Mouse (Mus musculus) Patski (cell line): Measurements from ENCODE around the gene OR5BS1P. TPM values are rescaled to one million over a fixed set of nuclear protein-coding genes. Genes with fewer than 3 reads are reported as not detected.
"Not testable (repeated sequence)": the region's sequence is repeated elsewhere in the genome, so short reads cannot be mapped to it uniquely, and the experiment has no call there.

Experiments
- ATAC-seq: fragments of 100-300 bp; one replicate; pipeline ENCODE4 v1.8.0; 2021
- CTCF ChIA-PET: fragments of 350-600 bp; sonication (Branson Sonifier 250); formaldehyde crosslinking; loops from one replicate; lab custom pipeline; 2022; ENCODE audit warnings: inconsistent platforms; lab: Charles Lee
- POLR2A ChIA-PET: fragments of 350-600 bp; sonication (Branson Sonifier 250); formaldehyde crosslinking; loops from one replicate; lab custom pipeline; 2022; ENCODE audit warnings: antibody characterized with exemption, inconsistent platforms; lab: Charles Lee
- DNase-seq: peaks from one replicate; pipeline ENCODE4 v3.0.0-alpha.2; 2011; ENCODE audit warnings: low read depth, low spot score
- H3K27me3 ChIP-seq: fragments of 371-371 bp; one replicate; pipeline ENCODE4 v1.5.1; 2021
- CTCF ChIP-seq: fragments of 100-300 bp; IDR thresholded peaks from one replicate; pipeline ENCODE4 v1.5.1; 2021
- in situ Hi-C: fragments of 300-500 bp; cut with MboI; formaldehyde crosslinking; loops from 3 replicates; pipeline ENCODE4 v1.11.1; 2018; ENCODE audit warnings: low pct_unique_long_range_greater_than_20kb, mixed read lengths
- polyA plus RNA-seq: library from polyadenylated mRNA; unstranded; gene quantifications from one replicate; pipeline ENCODE4 v1.2.3, GENCODE M21; 2021

Gene OR5BS1P
- polyA plus RNA-seq, 1 experiment from 2014 or later, result not detected

GRCm38 (mm10) chr15:98506253-98506957 lies 36.7 kb downstream of the OR5BS1P start:
- H3K27me3 ChIP-seq, result no peaks in the 10 kb centered on the region
- in situ Hi-C loops, result no loop called here
- ChIA-PET CTCF (no interaction called here), POLR2A (interaction anchor here (1.2 kb wide), 1 partner anchor 52 kb away, joined by 3 read pairs; no protein-coding TSS in a partner anchor)
- no peak for DNase-seq
- TF ChIP-seq CTCF, result peak; percentile 34
- ATAC-seq, result no peak

- ATAC-seq, result no peak
- ChIA-PET POLR2A (no interaction called here), CTCF (no interaction called here)
- in situ Hi-C loops, result no loop called here
- no peak for DNase-seq
- no peak for TF ChIP-seq CTCF
- no peaks in the 10 kb centered on the region for H3K27me3 ChIP-seq
Measured at GRCm38 (mm10) chr15:98507321-98507720, 37.6 kb downstream of the OR5BS1P start.

GRCm38 (mm10) chr15:98509387-98509786 lies 39.7 kb downstream of the OR5BS1P start:
- DNase-seq (no peak), ATAC-seq (no peak)
- no peaks in the 10 kb centered on the region for H3K27me3 ChIP-seq
- ChIA-PET CTCF (no interaction called here), POLR2A (no interaction called here)
- TF ChIP-seq CTCF, result peak; percentile 21
- in situ Hi-C loops, result no loop called here

GRCm38 (mm10) chr15:98510438-98511385 lies 41.0 kb downstream of the OR5BS1P start:
- H3K27me3 ChIP-seq, result no peaks in the 10 kb centered on the region
- TF ChIP-seq CTCF, result peak; percentile 85
- ChIA-PET CTCF (no interaction called here), POLR2A (no interaction called here)
- ATAC-seq (no peak), DNase-seq (no peak)
- in situ Hi-C loops, result loop anchor here (5.0 kb wide), 1 partner anchor 107 kb away; no protein-coding TSS in a partner anchor

GRCm38 (mm10) chr15:98511386-98511928 lies 41.8 kb downstream of the OR5BS1P start:
- H3K27me3 ChIP-seq, result no peaks in the 10 kb centered on the region
- no peak for TF ChIP-seq CTCF
- CTCF ChIA-PET, result no interaction called here
- in situ Hi-C loops, result loop anchor here (5.0 kb wide), 1 partner anchor 106 kb away; no protein-coding TSS in a partner anchor
- POLR2A ChIA-PET, result no interaction called here
- DNase-seq (no peak), ATAC-seq (no peak)

- no peak for ATAC-seq
- CTCF ChIA-PET, result no interaction called here
- TF ChIP-seq CTCF, result no peak
- no peak for DNase-seq
- POLR2A ChIA-PET, result no interaction called here
- in situ Hi-C loops, result loop anchor here (5.0 kb wide), 1 partner anchor 105 kb away; no protein-coding TSS in a partner anchor
- no peaks in the 10 kb centered on the region for H3K27me3 ChIP-seq
Measured at GRCm38 (mm10) chr15:98512232-98512631, 42.5 kb downstream of the OR5BS1P start.

- ChIA-PET POLR2A (interaction anchor here (0.5 to 1.5 kb wide), 3 partner anchors 10 to 109 kb away, joined by 3 read pairs; no protein-coding TSS in a partner anchor), CTCF (no interaction called here)
- in situ Hi-C loops, result loop anchor here (5.0 kb wide), 1 partner anchor 104 kb away; no protein-coding TSS in a partner anchor
- DNase-seq (no peak), ATAC-seq (peak; percentile 52)
- no peak for TF ChIP-seq CTCF
- H3K27me3 ChIP-seq, result no peaks in the 10 kb centered on the region
Measured at GRCm38 (mm10) chr15:98512799-98513321, 43.2 kb downstream of the OR5BS1P start.

- ChIA-PET CTCF (interaction anchor here (2.8 kb wide), 1 partner anchor 13 kb away, joined by 10 read pairs; no protein-coding TSS in a partner anchor), POLR2A (interaction anchor here (1.5 kb wide), 1 partner anchor 9 kb away, joined by 3 read pairs; no protein-coding TSS in a partner anchor)
- ATAC-seq, DNase-seq, H3K27me3 ChIP-seq: not testable (repeated sequence)
- in situ Hi-C loops, result loop anchor here (5.0 kb wide), 1 partner anchor 104 kb away; no protein-coding TSS in a partner anchor
Measured at GRCm38 (mm10) chr15:98513676-98514075, 44.0 kb downstream of the OR5BS1P start.

GRCm38 (mm10) chr15:98514146-98514545 lies 44.5 kb downstream of the OR5BS1P start:
- DNase-seq (no peak), ATAC-seq (no peak)
- no peaks in the 10 kb centered on the region for H3K27me3 ChIP-seq
- TF ChIP-seq CTCF, result no peak
- CTCF ChIA-PET, result interaction anchor here (1.5 to 2.8 kb wide), 2 partner anchors 12 to 45 kb away, joined by 3 to 10 read pairs; no protein-coding TSS in a partner anchor
- POLR2A ChIA-PET, result interaction anchor here (1.5 kb wide), 1 partner anchor 9 kb away, joined by 3 read pairs; no protein-coding TSS in a partner anchor
- in situ Hi-C loops, result loop anchor here (5.0 kb wide), 1 partner anchor 103 kb away; no protein-coding TSS in a partner anchor

GRCm38 (mm10) chr15:98514845-98515244 lies 45.1 kb downstream of the OR5BS1P start:
- in situ Hi-C loops, result loop anchor here (5.0 kb wide), 1 partner anchor 102 kb away; no protein-coding TSS in a partner anchor
- POLR2A ChIA-PET, result interaction anchor here (0.6 kb wide), 1 partner anchor 203 kb away, joined by 4 read pairs; no protein-coding TSS in a partner anchor
- not testable (repeated sequence) for H3K27me3 ChIP-seq, ATAC-seq, DNase-seq
- CTCF ChIA-PET, result interaction anchor here (1.5 to 2.8 kb wide), 2 partner anchors 11 to 44 kb away, joined by 3 to 10 read pairs; no protein-coding TSS in a partner anchor
